Mouse (Mus musculus) limb, embryonic 11.5 days (tissue): ENCODE measurements at regions not wholly inside any gene's neighbourhood (a gene's known extent, or its start where the extent isn't known, plus 50 kb on each side); places are given as distances from the start of the nearest gene placed in this dataset.

ENCODE experiments used
- ATAC-seq: fragments of 200-750 bp; cut with Nextera tagmentation; 2 replicates; pipeline ENCODE4 v1.8.0; 2017; ENCODE audit warnings: low read depth; ENCODE audit not compliant: insufficient number of reproducible peaks, low FRiP score, low TSS enrichment
- DNase-seq: peaks from one replicate; pipeline ENCODE4 v3.0.0-alpha.2; 2015; ENCODE audit warnings: low spot score
- H3K27ac ChIP-seq: fragments of 300-500 bp; sonication (generic); replicated peaks from 2 replicates; pipeline ENCODE4 v1.5.1; 2014; ENCODE audit warnings: low read depth, mild to moderate bottlenecking, low read length
- H3K27me3 ChIP-seq: fragments of 300-500 bp; sonication (generic); 2 replicates; pipeline ENCODE4 v1.6.1; 2014; ENCODE audit warnings: mild to moderate bottlenecking, low read length, mixed read lengths; ENCODE audit not compliant: control insufficient read depth, insufficient read depth
- H3K36me3 ChIP-seq: fragments of 300-500 bp; sonication (generic); 2 replicates; pipeline ENCODE4 v1.6.1; 2014; ENCODE audit warnings: mild to moderate bottlenecking, low read length, moderate library complexity, mixed read lengths; ENCODE audit not compliant: control insufficient read depth, insufficient read depth
- H3K4me1 ChIP-seq: fragments of 300-500 bp; sonication (generic); 2 replicates; pipeline ENCODE4 v1.6.1; 2014; ENCODE audit warnings: low read length, mixed read lengths; ENCODE audit not compliant: control insufficient read depth, insufficient read depth
- H3K4me2 ChIP-seq: fragments of 300-500 bp; sonication (generic); 2 replicates; pipeline ENCODE4 v1.6.1; 2014; ENCODE audit warnings: low read depth, mild to moderate bottlenecking, moderate library complexity; ENCODE audit not compliant: severe bottlenecking
- H3K4me3 ChIP-seq: fragments of 300-500 bp; sonication (generic); 2 replicates; pipeline ENCODE4 v1.5.1; 2014; ENCODE audit warnings: low read depth, low read length
- H3K9ac ChIP-seq: fragments of 300-500 bp; sonication (generic); 2 replicates; pipeline ENCODE4 v1.6.1; 2014; ENCODE audit warnings: mild to moderate bottlenecking, low read length
- H3K9me3 ChIP-seq: fragments of 300-500 bp; sonication (generic); 2 replicates; pipeline ENCODE4 v1.6.1; 2016; ENCODE audit warnings: low read length; ENCODE audit not compliant: control insufficient read depth
- WGBS: fragments of 180-500 bp; shearing (Covaris S2); extraction: QIAGEN DNeasy Blood & Tissue Kit; methylation state at CpG from one replicate; pipeline ENCODE4 v1.1.7; 2014; 5-methylcytosine and 5-hydroxymethylcytosine counted together

DNA sequence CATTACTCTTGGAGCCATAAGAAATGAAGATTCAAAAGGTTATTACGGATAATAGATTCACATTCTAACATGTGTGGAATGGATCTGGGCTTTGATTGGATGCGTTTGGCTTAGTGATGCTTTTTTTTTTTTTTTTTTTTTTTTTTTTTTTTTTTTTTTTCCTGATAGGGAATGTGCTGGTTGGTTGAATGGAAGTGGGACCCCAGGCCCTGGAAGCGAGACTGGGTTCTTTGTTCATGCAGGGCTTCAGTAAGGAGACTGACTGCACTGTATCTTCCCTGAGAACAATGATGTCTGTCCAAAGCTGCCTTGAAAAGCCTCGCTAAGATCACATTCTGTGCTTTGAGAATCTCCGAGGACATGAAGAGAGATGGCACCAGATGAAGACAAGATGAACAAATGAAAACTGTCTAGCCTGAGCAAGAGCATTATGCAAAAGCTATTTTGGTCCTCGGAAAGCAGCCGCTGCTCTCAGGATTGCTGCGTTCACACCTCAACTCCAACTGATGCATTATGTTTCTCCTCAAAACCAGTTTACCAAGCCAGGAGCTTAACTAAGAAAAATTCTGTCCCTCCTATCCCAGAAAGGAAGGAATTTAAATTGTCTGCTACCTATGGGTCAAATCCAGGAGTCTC lies 1076.9 kb downstream of the Sorcs3 start:
- WGBS: 75% methylated on average over 8 of the region's 8 CpGs
- H3K27ac ChIP-seq: no peak overlapping the region
- H3K9ac ChIP-seq: no peak overlapping the region
- H3K36me3 ChIP-seq: no peaks in the 10 kb centered on the region
- H3K27me3 ChIP-seq: no peaks in the 10 kb centered on the region
- H3K9me3 ChIP-seq: no peaks in the 10 kb centered on the region
- no peak overlapping the region for H3K4me3 ChIP-seq
- ATAC-seq (no peak), DNase-seq (no peak)
- no peaks in the 10 kb centered on the region for H3K4me1 ChIP-seq
- H3K4me2 ChIP-seq: no peak overlapping the region

DNA sequence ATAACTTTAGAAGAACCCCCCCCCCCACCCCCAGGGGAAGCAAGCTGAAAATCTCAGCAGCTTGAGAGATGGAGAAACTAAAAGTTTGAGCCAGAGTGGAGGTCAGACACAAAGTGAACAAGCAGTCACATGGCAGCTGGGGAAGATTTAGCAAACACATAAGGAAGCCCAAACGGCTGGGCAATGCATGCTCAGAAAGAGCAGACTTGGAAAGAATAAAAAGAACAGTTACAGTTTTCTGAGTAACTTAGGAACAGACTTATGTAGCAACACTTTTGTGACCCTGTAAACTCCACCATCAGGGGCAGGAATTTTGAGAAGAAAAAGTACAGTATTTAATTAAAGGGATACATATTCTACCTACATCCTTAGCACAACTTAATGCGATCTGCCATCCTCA lies 1089.2 kb downstream of the Sorcs3 start:
- no peak overlapping the region for H3K27ac ChIP-seq
- H3K36me3 ChIP-seq: no peaks in the 10 kb centered on the region
- ATAC-seq: no peak
- DNase-seq: no peak
- H3K4me2 ChIP-seq: no peak overlapping the region
- no peaks in the 10 kb centered on the region for H3K9me3 ChIP-seq
- no peaks in the 10 kb centered on the region for H3K27me3 ChIP-seq
- 84% methylated on average over 2 of the region's 2 CpGs for WGBS
- H3K9ac ChIP-seq: no peak overlapping the region
- no peak overlapping the region for H3K4me3 ChIP-seq
- no peaks in the 10 kb centered on the region for H3K4me1 ChIP-seq

DNA sequence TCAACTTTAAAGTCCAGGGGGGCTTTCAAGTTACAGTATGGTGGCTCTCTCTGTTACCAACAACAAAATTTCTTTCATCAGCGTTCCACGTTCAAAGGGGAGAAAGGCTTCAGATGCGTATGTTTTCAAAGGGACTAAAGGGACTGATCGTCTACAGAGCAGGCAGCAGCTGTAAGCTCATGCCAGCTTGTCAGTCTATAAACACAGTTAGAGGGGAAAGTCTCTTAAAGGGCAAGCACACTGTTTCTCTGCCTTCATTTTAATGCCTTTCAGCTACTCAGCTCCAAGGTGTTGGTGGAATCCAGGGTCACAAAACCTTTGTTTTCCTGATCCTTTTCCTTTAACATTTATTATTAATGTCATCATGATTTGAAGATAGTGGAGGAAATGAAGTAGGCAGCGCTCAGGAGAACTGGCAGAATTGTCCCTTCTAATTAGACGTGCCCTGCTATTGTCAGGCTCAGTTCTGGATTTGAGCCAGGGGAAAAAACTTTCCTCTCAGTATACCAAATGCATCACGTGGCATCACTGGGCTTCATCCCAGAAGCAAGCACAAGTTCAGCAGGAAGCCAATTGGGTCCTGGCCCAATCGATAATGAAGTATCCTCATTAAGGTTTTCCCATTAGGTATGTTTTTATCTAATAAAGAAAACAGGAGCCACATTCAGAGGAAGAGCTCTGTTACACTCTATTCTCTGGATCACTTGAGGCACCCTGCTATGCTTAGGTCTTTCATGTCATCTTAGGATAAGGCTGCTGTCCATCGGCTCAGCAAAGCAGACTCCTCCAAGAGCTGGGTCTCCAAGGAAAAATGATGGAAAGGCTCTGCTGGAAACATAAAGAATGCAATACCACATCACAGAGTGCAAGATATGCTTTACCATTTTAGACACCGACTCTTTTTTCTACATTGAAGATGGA lies 1093.8 kb downstream of the Sorcs3 start:
- no peak overlapping the region for H3K4me3 ChIP-seq
- DNase-seq: no peak
- no peak for ATAC-seq
- H3K4me2 ChIP-seq: no peak overlapping the region
- no peaks in the 10 kb centered on the region for H3K36me3 ChIP-seq
- no peak overlapping the region for H3K27ac ChIP-seq
- H3K27me3 ChIP-seq: no peaks in the 10 kb centered on the region
- no peaks in the 10 kb centered on the region for H3K4me1 ChIP-seq
- H3K9ac ChIP-seq: no peak overlapping the region
- no peaks in the 10 kb centered on the region for H3K9me3 ChIP-seq
- WGBS: 44% methylated on average over 10 of the region's 10 CpGs

DNA sequence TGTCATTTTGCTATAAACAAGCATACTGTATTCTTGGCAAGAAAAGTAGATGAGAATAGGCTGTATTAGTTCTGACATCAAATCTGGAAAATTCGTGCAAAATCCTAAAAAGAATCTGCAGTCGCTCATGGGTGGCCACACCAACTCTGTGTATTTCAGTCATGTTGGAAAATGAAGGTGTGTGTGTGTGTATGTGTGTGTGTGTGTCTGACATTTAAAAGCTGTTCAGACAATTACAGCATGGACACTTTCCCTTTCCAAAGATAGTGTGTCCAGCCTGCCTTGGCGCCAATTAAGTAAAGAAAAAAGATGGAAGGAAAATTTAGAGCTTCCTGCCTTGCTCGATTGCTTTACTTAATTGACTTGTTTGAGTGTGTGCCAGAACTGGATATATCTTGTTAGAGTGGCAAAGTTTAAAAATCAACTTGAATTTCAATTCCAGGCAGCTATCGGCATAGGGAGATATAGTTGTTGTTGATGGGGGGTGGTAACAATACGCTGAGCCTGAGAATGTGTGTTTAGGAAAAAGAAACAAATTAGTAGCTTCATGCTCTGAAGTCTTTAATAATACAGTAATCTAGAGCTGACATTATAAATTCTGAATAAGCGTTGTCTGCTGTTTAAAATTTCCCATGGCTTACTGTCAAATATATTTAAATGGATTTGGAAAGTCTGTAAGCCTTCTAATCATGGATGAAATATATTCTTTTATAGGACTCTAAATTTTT lies 1095.7 kb downstream of the Sorcs3 start:
- no peaks in the 10 kb centered on the region for H3K9me3 ChIP-seq
- H3K27ac ChIP-seq: no peak overlapping the region
- H3K4me3 ChIP-seq: no peak overlapping the region
- H3K4me2 ChIP-seq: no peak overlapping the region
- no peaks in the 10 kb centered on the region for H3K36me3 ChIP-seq
- no peaks in the 10 kb centered on the region for H3K4me1 ChIP-seq
- ATAC-seq (no peak), DNase-seq (no peak)
- no peaks in the 10 kb centered on the region for H3K27me3 ChIP-seq
- no peak overlapping the region for H3K9ac ChIP-seq
- WGBS: 74% methylated on average over 7 of the region's 7 CpGs

DNA sequence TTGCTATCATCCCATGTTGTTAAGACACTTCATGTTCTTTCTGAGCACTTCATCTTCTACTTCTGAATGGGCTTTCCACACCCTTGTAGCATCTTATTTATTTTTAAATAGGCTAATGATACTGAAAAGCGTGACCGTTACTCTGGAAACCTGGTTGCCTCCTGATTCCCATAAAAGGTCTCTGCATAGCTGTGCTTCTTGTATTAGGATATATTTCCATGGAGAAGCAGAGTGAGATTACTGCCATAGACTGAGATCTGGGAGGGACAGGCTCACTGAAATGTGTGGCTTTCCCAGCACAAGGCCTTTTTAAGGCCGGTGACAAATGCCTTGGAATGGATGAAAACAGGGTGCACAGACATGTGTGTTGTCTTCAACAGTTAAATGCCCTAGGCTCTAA lies 1100.0 kb downstream of the Sorcs3 start:
- no peaks in the 10 kb centered on the region for H3K27me3 ChIP-seq
- ATAC-seq (no peak), DNase-seq (no peak)
- H3K4me3 ChIP-seq: no peak overlapping the region
- no peak overlapping the region for H3K9ac ChIP-seq
- no peak overlapping the region for H3K27ac ChIP-seq
- H3K36me3 ChIP-seq: no peaks in the 10 kb centered on the region
- H3K4me2 ChIP-seq: no peak overlapping the region
- WGBS: 90% methylated on average over 3 of the region's 3 CpGs
- H3K9me3 ChIP-seq: no peaks in the 10 kb centered on the region
- H3K4me1 ChIP-seq: no peaks in the 10 kb centered on the region

DNA sequence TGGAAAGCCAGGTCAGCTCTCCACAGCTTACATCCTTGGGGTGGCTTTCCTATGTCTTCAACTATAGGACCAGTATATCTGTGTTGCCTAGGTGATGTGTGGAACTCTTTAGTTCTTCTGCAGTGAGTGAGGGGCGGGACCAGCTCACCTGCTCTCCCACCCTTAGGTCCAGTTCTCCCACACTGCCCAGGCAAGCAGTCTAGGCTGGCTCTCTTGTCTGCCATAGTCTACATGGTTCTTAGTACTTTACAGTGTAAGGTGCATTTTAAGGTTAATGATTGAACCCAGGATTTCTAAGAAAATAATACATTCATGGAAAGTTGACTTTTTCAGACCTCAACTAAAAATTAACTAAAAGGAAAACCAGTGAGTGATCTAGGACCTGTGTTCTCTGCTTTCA lies 1108.4 kb downstream of the Sorcs3 start:
- DNase-seq (no peak), ATAC-seq (no peak)
- H3K36me3 ChIP-seq: no peaks in the 10 kb centered on the region
- no peaks in the 10 kb centered on the region for H3K9me3 ChIP-seq
- no peak overlapping the region for H3K4me2 ChIP-seq
- 83% methylated on average over 1 of the region's 1 CpGs for WGBS
- H3K4me1 ChIP-seq: no peaks in the 10 kb centered on the region
- H3K4me3 ChIP-seq: no peak overlapping the region
- no peak overlapping the region for H3K27ac ChIP-seq
- H3K27me3 ChIP-seq: no peaks in the 10 kb centered on the region
- H3K9ac ChIP-seq: no peak overlapping the region

DNA sequence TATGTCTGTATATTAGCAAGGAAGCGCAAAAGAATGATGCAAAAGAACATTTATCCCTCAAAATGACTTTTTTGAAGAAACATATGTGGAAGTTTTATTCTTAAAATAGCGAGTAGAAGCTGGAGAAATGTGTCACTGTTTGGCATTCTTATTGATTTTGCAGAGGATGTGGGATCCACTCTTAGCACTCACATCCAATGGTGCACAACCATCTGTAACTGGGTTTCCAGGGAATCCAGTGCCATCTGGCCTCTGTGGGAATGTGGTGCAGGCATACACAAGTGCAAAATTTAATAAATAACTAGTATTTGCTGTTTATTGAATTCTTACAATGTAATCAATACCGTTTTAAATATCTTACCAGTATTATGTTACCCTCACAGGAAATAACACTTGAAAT lies 1153.8 kb downstream of the Sorcs3 start:
- H3K9ac ChIP-seq: no peak overlapping the region
- H3K36me3 ChIP-seq: no peaks in the 10 kb centered on the region
- no peak overlapping the region for H3K4me3 ChIP-seq
- H3K4me2 ChIP-seq: no peak overlapping the region
- DNase-seq (no peak), ATAC-seq (no peak)
- H3K27ac ChIP-seq: no peak overlapping the region
- H3K4me1 ChIP-seq: no peaks in the 10 kb centered on the region
- H3K9me3 ChIP-seq: no peaks in the 10 kb centered on the region
- no peaks in the 10 kb centered on the region for H3K27me3 ChIP-seq
- WGBS: 88% methylated on average over 3 of the region's 3 CpGs

DNA sequence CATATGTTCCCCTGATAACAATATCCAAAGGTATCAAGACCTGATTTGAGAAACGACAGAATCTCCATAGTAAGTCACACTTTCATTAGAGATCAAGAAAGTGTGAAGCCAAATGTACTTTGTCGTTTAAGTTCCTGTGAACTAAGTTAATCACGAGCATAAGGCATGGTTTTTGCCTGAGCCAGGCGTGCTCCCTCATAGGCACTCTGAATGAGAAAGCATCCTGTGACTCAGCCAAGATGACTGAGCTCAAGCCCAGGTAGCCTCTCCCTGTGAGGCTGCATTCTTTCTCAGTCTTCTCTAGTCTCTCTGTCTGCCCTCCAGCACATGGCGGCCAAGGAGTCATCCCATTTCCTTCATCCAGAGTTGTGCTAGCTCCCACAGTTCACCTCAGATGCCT lies 1154.9 kb downstream of the Sorcs3 start:
- Histone ChIP-seq H3K9me3 (no peaks in the 10 kb centered on the region), H3K4me2 (no peak overlapping the region), H3K27ac (no peak overlapping the region), H3K4me3 (no peak overlapping the region), H3K9ac (no peak overlapping the region), H3K27me3 (no peaks in the 10 kb centered on the region), H3K36me3 (no peaks in the 10 kb centered on the region), H3K4me1 (no peaks in the 10 kb centered on the region)
- ATAC-seq (no peak), DNase-seq (no peak)
- 67% methylated on average over 5 of the region's 5 CpGs for WGBS
